Mouse (Mus musculus) liver, adult 2 months (tissue): ENCODE measurements around the gene Pip5k1b. TPM values are rescaled to one million over a fixed set of nuclear protein-coding genes. Genes with fewer than 3 reads are reported as not detected.

Experiments
- DNase-seq: peaks from one replicate; pipeline ENCODE4 v3.0.0-alpha.2; 2011; ENCODE audit warnings: low read depth, low spot score; ENCODE audit errors: extremely low read depth
- H3K27ac ChIP-seq: fragments of 200-500 bp; replicated peaks from 2 replicates; pipeline ENCODE4 v1.5.1; 2012; ENCODE audit warnings: low read depth, mild to moderate bottlenecking, control low read depth, inconsistent platforms, low read length; ENCODE audit not compliant: insufficient read depth
- H3K27me3 ChIP-seq: fragments of 200-500 bp; 2 replicates; pipeline ENCODE4 v1.6.1; 2012; ENCODE audit warnings: mild to moderate bottlenecking, moderate library complexity, low read length, inconsistent platforms; ENCODE audit not compliant: control insufficient read depth, insufficient read depth
- H3K36me3 ChIP-seq: fragments of 200-500 bp; 2 replicates; pipeline ENCODE4 v1.6.1; 2012; ENCODE audit warnings: low read length, inconsistent platforms; ENCODE audit not compliant: control insufficient read depth, insufficient read depth
- H3K4me1 ChIP-seq: fragments of 200-500 bp; 2 replicates; pipeline ENCODE4 v1.6.1; 2011; ENCODE audit warnings: low read length; ENCODE audit not compliant: control insufficient read depth, insufficient read depth
- H3K4me3 ChIP-seq: fragments of 200-500 bp; 2 replicates; pipeline ENCODE4 v1.5.1; 2011; ENCODE audit warnings: low read depth, mild to moderate bottlenecking, control low read depth, low read length, moderate library complexity; ENCODE audit not compliant: insufficient read depth
- H3K79me2 ChIP-seq: fragments of 200-500 bp; 2 replicates; pipeline ENCODE4 v1.6.1; 2012; ENCODE audit warnings: inconsistent platforms, mild to moderate bottlenecking, low read length, moderate library complexity; ENCODE audit not compliant: control insufficient read depth, insufficient read depth
- H3K9ac ChIP-seq: fragments of 200-500 bp; 2 replicates; pipeline ENCODE4 v1.6.1; 2012; ENCODE audit warnings: low read depth, mild to moderate bottlenecking, control low read depth, inconsistent platforms, low read length
- CTCF ChIP-seq: fragments of 200-500 bp; IDR thresholded peaks from 2 replicates; pipeline ENCODE4 v1.5.1; 2011; ENCODE audit warnings: low read depth, low read length, control low read depth
- POLR2A ChIP-seq: fragments of 200-500 bp; IDR thresholded peaks from 2 replicates; pipeline ENCODE4 v1.6.1; 2011; ENCODE audit warnings: low read length, control low read depth; ENCODE audit not compliant: insufficient read depth; ENCODE audit errors: extremely low read depth
- WGBS: fragments of 180-500 bp; shearing (Covaris S2); methylation state at CpG from one replicate; pipeline ENCODE4 v1.1.7; 2018; 5-methylcytosine and 5-hydroxymethylcytosine counted together
- polyA plus RNA-seq: library from polyadenylated mRNA; depleted of rRNA; stranded (reverse); fragments of >200 nt; gene quantifications from 2 replicates; pipeline ENCODE4 v1.2.3, GENCODE M21; 2012
- total RNA-seq: library from RNA; depleted of rRNA; stranded (reverse); fragments of >200 nt; gene quantifications from 2 replicates; pipeline ENCODE4 v1.2.3, GENCODE M21; 2014

Gene Pip5k1b
- total and polyA plus RNA-seq, 2 experiments, result under 0.01 TPM; not detected in 1

DNA sequence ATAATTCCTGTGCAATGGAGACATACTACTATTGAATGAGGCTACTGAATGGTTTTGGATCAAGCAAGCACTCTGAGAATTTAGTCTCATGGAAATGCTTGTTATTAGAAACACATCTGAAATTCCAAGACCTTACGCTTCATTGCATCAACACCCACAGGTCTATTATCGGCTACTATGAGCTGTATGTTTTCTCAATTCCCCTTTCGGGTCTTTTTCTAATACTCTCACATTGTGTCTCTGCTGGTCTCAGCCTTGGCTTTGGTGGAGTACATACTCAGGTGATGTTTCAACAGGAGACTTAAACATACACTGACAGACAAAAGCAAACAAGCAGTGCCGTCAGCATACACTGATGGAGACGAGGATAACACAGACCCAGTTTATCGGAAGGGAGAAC is 187.3 kb downstream of the Pip5k1b start:
- no peak overlapping the region for H3K4me3 ChIP-seq
- no peaks in the 10 kb centered on the region for H3K36me3 ChIP-seq
- DNase-seq, result no peak
- no peaks in the 10 kb centered on the region for H3K79me2 ChIP-seq
- H3K9ac ChIP-seq, result no peak overlapping the region
- no peak overlapping the region for H3K27ac ChIP-seq
- no peaks in the 10 kb centered on the region for H3K4me1 ChIP-seq
- WGBS, result 48% methylated on average over 6 of the region's 6 CpGs
- no peak for TF ChIP-seq CTCF
- TF ChIP-seq POLR2A, result no peak
- H3K27me3 ChIP-seq, result no peaks in the 10 kb centered on the region

DNA sequence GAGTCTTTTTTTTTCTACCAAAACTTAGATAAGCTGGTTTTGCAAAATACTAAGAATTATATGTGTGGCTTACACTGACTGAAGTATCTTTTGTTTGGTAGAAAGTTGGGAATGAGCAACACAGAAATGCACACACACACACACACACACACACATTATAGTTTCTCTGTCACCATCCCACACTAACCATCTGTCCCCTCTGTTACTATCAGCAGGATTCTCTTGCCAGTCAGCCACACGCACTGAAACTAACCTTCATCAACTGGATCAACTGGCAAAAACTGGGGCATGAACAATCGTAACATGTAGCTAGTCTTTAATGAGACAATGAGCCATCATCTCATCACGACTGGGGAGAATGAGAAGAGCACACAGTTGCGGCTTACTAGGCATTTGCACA is 187.9 kb downstream of the Pip5k1b start:
- no peak overlapping the region for H3K4me3 ChIP-seq
- no peak overlapping the region for H3K27ac ChIP-seq
- no peak for DNase-seq
- WGBS, result 83% methylated on average over 4 of the region's 4 CpGs
- no peak overlapping the region for H3K9ac ChIP-seq
- H3K79me2 ChIP-seq, result no peaks in the 10 kb centered on the region
- no peaks in the 10 kb centered on the region for H3K27me3 ChIP-seq
- TF ChIP-seq CTCF (no peak), POLR2A (no peak)
- H3K36me3 ChIP-seq, result no peaks in the 10 kb centered on the region
- no peaks in the 10 kb centered on the region for H3K4me1 ChIP-seq

GRCm38 (mm10) chr19:24366747-24367146 is 188.9 kb downstream of the Pip5k1b start:
- Histone ChIP-seq H3K79me2 (no peaks in the 10 kb centered on the region), H3K36me3 (no peaks in the 10 kb centered on the region), H3K9ac (no peak overlapping the region), H3K4me1 (no peaks in the 10 kb centered on the region), H3K4me3 (no peak overlapping the region), H3K27me3 (no peaks in the 10 kb centered on the region), H3K27ac (no peak overlapping the region)
- no peak for DNase-seq
- no peak for TF ChIP-seq POLR2A
- no peak for TF ChIP-seq CTCF
- 89% methylated on average over 1 of the region's 1 CpGs for WGBS

DNA sequence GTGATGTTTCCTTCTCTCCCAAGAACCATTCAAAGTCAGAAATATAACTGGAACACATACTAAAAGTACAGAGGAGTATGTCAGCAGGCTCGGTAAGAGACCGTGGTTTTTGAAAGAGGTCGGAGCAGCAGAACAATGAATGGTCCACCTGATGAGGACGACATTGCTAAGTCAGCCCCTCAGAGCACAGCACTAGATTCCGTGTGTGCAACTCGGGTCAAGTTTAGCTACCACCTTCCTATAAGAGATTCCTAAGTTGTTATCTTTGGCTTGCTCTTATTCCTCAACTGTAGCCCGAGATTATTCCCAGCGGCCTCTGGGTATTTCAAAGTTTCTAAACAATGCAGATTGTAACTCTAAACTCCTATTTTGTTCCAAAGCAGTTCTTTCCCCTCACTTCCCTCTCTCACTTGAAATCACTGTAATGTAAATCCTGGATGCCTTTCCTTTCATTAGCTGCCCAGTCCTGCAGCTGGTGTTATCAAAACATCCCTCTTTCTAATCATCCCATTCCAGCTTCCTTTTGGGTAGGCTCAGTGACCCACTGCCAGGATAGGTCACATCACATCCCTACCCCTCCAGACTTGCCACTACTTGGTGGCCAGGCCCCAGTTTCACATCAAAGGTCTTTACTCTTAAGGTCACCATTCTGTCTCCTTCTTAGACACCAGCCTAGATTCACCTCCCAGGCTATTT is 192.9 kb downstream of the Pip5k1b start:
- DNase-seq, result no peak
- Histone ChIP-seq H3K27me3 (no peaks in the 10 kb centered on the region), H3K79me2 (no peaks in the 10 kb centered on the region), H3K9ac (no peak overlapping the region), H3K27ac (no peak overlapping the region), H3K4me1 (no peaks in the 10 kb centered on the region), H3K36me3 (no peaks in the 10 kb centered on the region), H3K4me3 (no peak overlapping the region)
- WGBS, result 75% methylated on average over 8 of the region's 8 CpGs
- TF ChIP-seq CTCF (no peak), POLR2A (no peak)

DNA sequence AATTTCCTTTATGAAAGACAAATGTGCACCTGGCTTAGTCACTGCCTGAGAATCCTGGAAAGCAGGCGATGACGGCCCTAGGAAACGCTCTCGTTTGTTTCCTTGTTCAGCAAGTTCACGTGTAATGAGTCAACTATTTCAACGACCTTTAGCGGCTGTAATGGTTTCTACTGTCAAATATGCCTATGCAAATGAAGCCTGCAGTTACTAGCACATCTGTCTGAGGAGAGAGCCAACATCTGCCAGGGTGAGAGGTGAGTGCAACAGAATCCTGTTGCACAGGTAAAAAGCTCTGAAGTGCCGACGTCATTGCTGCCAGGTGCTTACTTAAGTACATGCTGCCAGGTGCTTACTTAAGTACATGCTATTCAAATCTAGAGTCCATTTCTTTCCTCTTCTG is 196.4 kb downstream of the Pip5k1b start:
- H3K27me3 ChIP-seq, result no peaks in the 10 kb centered on the region
- H3K4me1 ChIP-seq, result no peaks in the 10 kb centered on the region
- no peak for DNase-seq
- H3K9ac ChIP-seq, result no peak overlapping the region
- TF ChIP-seq POLR2A (no peak), CTCF (no peak)
- no peak overlapping the region for H3K27ac ChIP-seq
- WGBS, result 86% methylated on average over 9 of the region's 9 CpGs
- H3K36me3 ChIP-seq, result no peaks in the 10 kb centered on the region
- no peak overlapping the region for H3K4me3 ChIP-seq
- no peaks in the 10 kb centered on the region for H3K79me2 ChIP-seq

- H3K36me3 ChIP-seq, result no peaks in the 10 kb centered on the region
- no peaks in the 10 kb centered on the region for H3K79me2 ChIP-seq
- H3K9ac ChIP-seq, result no peak overlapping the region
- H3K27me3 ChIP-seq, result no peaks in the 10 kb centered on the region
- no peak for TF ChIP-seq CTCF
- no peak for TF ChIP-seq POLR2A
- H3K4me3 ChIP-seq, result no peak overlapping the region
- H3K4me1 ChIP-seq, result no peaks in the 10 kb centered on the region
- no peak for DNase-seq
- no peak overlapping the region for H3K27ac ChIP-seq
- WGBS, result 81% methylated on average over 5 of the region's 5 CpGs
Observed at GRCm38 (mm10) chr19:24352298-24352959, 203.2 kb downstream of the Pip5k1b start.
